Mouse (Mus musculus) T-helper 1 cell (primary cell): ENCODE results near the gene Mlx.

Experiments
- in situ Hi-C: fragments of 300-600 bp; cut with MboI, MseI; formaldehyde crosslinking; loops from one replicate; pipeline ENCODE4 v1.15.1; 2025; ENCODE audit warnings: high pct_unique_total_duplicates

The Mlx gene

GRCm38 (mm10) chr11:101086756-101087681, at the start of gene Mlx:
Gene Mlx, plus strand, starts transcription at chr11:101087277.
- in situ Hi-C loops = no loop called here

GRCm38 (mm10) chr11:101037795-101038194, 49.3 kb upstream of the Mlx start:
- in situ Hi-C loops = no loop called here

- in situ Hi-C loops = no loop called here
Observed at GRCm38 (mm10) chr11:101045826-101046225, 41.3 kb upstream of the Mlx start.

GRCm38 (mm10) chr11:101046440-101046839, 40.6 kb upstream of the Mlx start:
- in situ Hi-C loops = no loop called here

GRCm38 (mm10) chr11:101047502-101047901, 39.6 kb upstream of the Mlx start:
- in situ Hi-C loops = no loop called here

GRCm38 (mm10) chr11:101050359-101050758, 36.7 kb upstream of the Mlx start:
- in situ Hi-C loops = no loop called here

- in situ Hi-C loops = no loop called here
Observed at GRCm38 (mm10) chr11:101051051-101051493, 36.0 kb upstream of the Mlx start.

- in situ Hi-C loops = no loop called here
Observed at GRCm38 (mm10) chr11:101051617-101052016, 35.5 kb upstream of the Mlx start.

GRCm38 (mm10) chr11:101052751-101053473, 34.2 kb upstream of the Mlx start:
- in situ Hi-C loops = no loop called here

GRCm38 (mm10) chr11:101053974-101054373, 33.1 kb upstream of the Mlx start:
- in situ Hi-C loops = no loop called here

- in situ Hi-C loops = loop anchor here (5.0 kb wide), 1 partner anchor 73 kb away; no protein-coding TSS in a partner anchor
Observed at GRCm38 (mm10) chr11:101055418-101055817, 31.7 kb upstream of the Mlx start.

- in situ Hi-C loops = loop anchor here (5.0 kb wide), 1 partner anchor 75 kb away; no protein-coding TSS in a partner anchor
Observed at GRCm38 (mm10) chr11:101056885-101057284, 30.2 kb upstream of the Mlx start.

- in situ Hi-C loops = loop anchor here (5.0 kb wide), 1 partner anchor 76 kb away; no protein-coding TSS in a partner anchor
Observed at GRCm38 (mm10) chr11:101057860-101058259, 29.2 kb upstream of the Mlx start.

GRCm38 (mm10) chr11:101058726-101059125, 28.4 kb upstream of the Mlx start:
- in situ Hi-C loops = loop anchor here (5.0 kb wide), 1 partner anchor 76 kb away; no protein-coding TSS in a partner anchor

- in situ Hi-C loops = loop anchor here (5.0 kb wide), 1 partner anchor 77 kb away; no protein-coding TSS in a partner anchor
Observed at GRCm38 (mm10) chr11:101059473-101059872, 27.6 kb upstream of the Mlx start.

- in situ Hi-C loops = no loop called here
Observed at GRCm38 (mm10) chr11:101060126-101060525, 27.0 kb upstream of the Mlx start.

GRCm38 (mm10) chr11:101061049-101061448, 26.0 kb upstream of the Mlx start:
- in situ Hi-C loops = no loop called here

- in situ Hi-C loops = no loop called here
Observed at GRCm38 (mm10) chr11:101062165-101062884, 24.8 kb upstream of the Mlx start.

GRCm38 (mm10) chr11:101062971-101063675, 24.0 kb upstream of the Mlx start:
- in situ Hi-C loops = no loop called here

- in situ Hi-C loops = no loop called here
Observed at GRCm38 (mm10) chr11:101063676-101064327, 23.3 kb upstream of the Mlx start.
